Mouse (Mus musculus) midbrain, embryonic 10.5 days (tissue): Measurements from ENCODE around the gene Rab4b. TPM values are rescaled to one million over a fixed set of nuclear protein-coding genes. Genes with fewer than 3 reads are reported as not detected.
A peak's percentile ranks its signal among the peaks of the same experiment; 100 is the strongest.

Source experiments
- DNase-seq: peaks from one replicate; pipeline ENCODE4 v3.0.0-alpha.2; 2017; ENCODE audit warnings: low spot score
- H3K27ac ChIP-seq: fragments of 300-500 bp; sonication (generic); replicated peaks from 2 replicates; pipeline ENCODE4 v1.5.1; 2016; ENCODE audit warnings: mild to moderate bottlenecking
- H3K27me3 ChIP-seq: fragments of 300-500 bp; sonication (generic); 2 replicates; pipeline ENCODE4 v1.6.1; 2016; ENCODE audit warnings: low read depth, mild to moderate bottlenecking; ENCODE audit not compliant: poor library complexity, severe bottlenecking
- H3K36me3 ChIP-seq: fragments of 300-500 bp; sonication (generic); 2 replicates; pipeline ENCODE4 v1.6.1; 2016; ENCODE audit warnings: mild to moderate bottlenecking, moderate library complexity
- H3K4me1 ChIP-seq: fragments of 300-500 bp; sonication (generic); 2 replicates; pipeline ENCODE4 v1.6.1; 2016
- H3K4me3 ChIP-seq: fragments of 300-500 bp; sonication (generic); 2 replicates; pipeline ENCODE4 v1.5.1; 2016; ENCODE audit warnings: mild to moderate bottlenecking, moderate library complexity
- H3K9me3 ChIP-seq: fragments of 300-500 bp; sonication (generic); replicated peaks from 2 replicates; pipeline ENCODE4 v1.6.1; 2016; ENCODE audit warnings: mild to moderate bottlenecking
- WGBS: fragments of 180-500 bp; shearing (Covaris S2); methylation state at CpG from one replicate; pipeline ENCODE4 v1.1.7; 2016; 5-methylcytosine and 5-hydroxymethylcytosine counted together
- polyA plus RNA-seq: library from polyadenylated mRNA; unstranded; fragments of >200 nt; fragmentation: Nextera tagmentation; extraction: Ambion mirVana; gene quantifications from 2 replicates; pipeline ENCODE4 v1.2.1, GENCODE M21; 2016

Rab4b gene
- polyA plus RNA-seq, 1 experiment from 2014 or later: 69.0 TPM

DNA sequence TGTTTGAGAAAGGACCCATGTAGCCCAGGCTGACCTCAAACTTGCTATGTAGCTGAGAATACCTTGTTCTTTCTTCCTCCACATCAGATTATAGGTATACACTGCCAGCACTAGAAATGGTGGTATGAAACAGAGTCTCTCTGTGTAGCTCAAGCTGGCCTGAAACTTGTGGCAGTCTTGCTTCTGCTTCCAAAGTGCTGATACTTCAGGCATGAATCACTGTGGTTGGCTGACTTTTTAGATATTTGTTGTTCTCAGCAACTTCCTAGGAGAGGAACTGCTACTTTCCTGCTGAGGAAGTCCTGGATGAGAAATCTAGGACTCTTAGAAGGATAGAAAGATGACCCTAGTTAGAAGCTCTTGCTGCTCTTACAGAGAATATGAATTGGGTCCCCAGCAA, 19.7 kb upstream of the Rab4b start:
- no peaks in the 10 kb centered on the region for H3K9me3 ChIP-seq
- peaks cover 25% of the 10 kb centered on the region for H3K4me1 ChIP-seq
- H3K36me3 ChIP-seq: peaks cover 53% of the 10 kb centered on the region
- H3K27me3 ChIP-seq: no peaks in the 10 kb centered on the region
- no peak overlapping the region for H3K27ac ChIP-seq
- DNase-seq: no peak
- no peak overlapping the region for H3K4me3 ChIP-seq

DNA sequence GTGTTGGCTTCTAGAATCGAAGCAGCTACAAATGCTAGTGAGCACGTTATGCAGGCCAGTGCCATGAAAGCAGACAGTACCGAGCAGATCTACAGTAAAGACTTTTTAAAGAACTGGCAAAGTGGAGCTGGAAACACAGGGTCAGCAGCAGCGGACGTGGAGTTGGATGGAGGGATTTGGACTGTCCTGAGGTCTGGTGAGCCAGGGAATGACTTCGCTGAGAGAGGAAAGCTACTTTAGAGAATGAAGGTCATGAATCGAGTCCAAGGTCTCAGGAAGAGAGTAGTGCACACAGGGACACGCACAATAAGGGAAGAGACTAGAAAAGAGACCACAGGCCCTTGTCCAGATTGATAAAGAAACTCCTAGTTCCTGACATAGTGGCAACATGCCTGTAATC, 18.9 kb upstream of the Rab4b start:
- 93% methylated on average over 8 of the region's 8 CpGs for WGBS
- Histone ChIP-seq H3K4me3 (peak overlapping the region; percentile 73; the same call in 1 of the 2 replicates), H3K9me3 (no peaks in the 10 kb centered on the region), H3K27me3 (no peaks in the 10 kb centered on the region), H3K36me3 (peaks cover 53% of the 10 kb centered on the region), H3K4me1 (peaks cover 25% of the 10 kb centered on the region), H3K27ac (no peak overlapping the region)
- DNase-seq: no peak

DNA sequence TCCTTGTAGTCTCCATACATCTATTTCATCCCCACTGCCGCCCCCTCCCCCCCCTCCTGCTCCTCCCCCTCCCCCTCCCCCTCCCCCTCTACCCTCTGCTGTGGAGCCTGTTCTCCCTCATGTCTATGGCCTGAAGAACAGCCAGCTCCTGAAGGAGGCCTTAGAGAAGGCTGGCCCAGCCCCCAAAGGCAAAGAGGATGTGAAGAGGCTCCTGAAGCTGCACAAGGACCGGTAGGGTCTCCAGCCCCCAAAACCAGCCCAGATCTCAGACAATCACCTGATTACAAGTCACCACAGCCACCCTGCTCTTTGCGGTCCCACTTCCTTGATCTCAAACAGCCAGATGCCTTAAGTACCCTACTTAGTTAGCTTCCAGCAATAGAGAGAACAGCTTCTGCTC, 18.4 kb upstream of the Rab4b start:
- H3K9me3 ChIP-seq: no peaks in the 10 kb centered on the region
- H3K27ac ChIP-seq: 0 out of 2 replicates have a peak overlapping the region, but pooled peaks have one; percentile 17
- WGBS: 92% methylated on average over 3 of the region's 3 CpGs
- H3K4me1 ChIP-seq: peaks cover 25% of the 10 kb centered on the region
- H3K36me3 ChIP-seq: peaks cover 53% of the 10 kb centered on the region
- no peak for DNase-seq
- no peaks in the 10 kb centered on the region for H3K27me3 ChIP-seq
- H3K4me3 ChIP-seq: peak overlapping the region; percentile 73; the same call in 1 of the 2 replicates

GRCm38 (mm10) chr7:27195681-27196611, 17.2 kb upstream of the Rab4b start, which contains the start of the genes BC024978 and Snrpa:
TSS of gene BC024978 (plus strand) at chr7:27195781.
TSS of gene Snrpa (minus strand) at chr7:27196271.
- Histone ChIP-seq H3K36me3 (peaks cover 56% of the 10 kb centered on the region), H3K4me3 (peak within 1 kb of the TSS; percentile 73), H3K4me1 (peaks cover 25% of the 10 kb centered on the region), H3K27ac (peak within 1 kb of the TSS; percentile 94), H3K27me3 (no peaks in the 10 kb centered on the region), H3K9me3 (no peaks in the 10 kb centered on the region)
- peak; percentile 96 for DNase-seq
- WGBS: under 1% methylated on average over 64 of the region's 64 CpGs

GRCm38 (mm10) chr7:27193731-27194130, 15.0 kb upstream of the Rab4b start:
- H3K27me3 ChIP-seq: no peaks in the 10 kb centered on the region
- WGBS: 87% methylated on average over 4 of the region's 4 CpGs
- no peaks in the 10 kb centered on the region; the same call in 1 of the 2 replicates for H3K9me3 ChIP-seq
- H3K4me3 ChIP-seq: peak overlapping the region; percentile 73
- peaks cover 25% of the 10 kb centered on the region for H3K4me1 ChIP-seq
- DNase-seq: no peak
- peaks cover 70% of the 10 kb centered on the region for H3K36me3 ChIP-seq
- H3K27ac ChIP-seq: no peak overlapping the region

DNA sequence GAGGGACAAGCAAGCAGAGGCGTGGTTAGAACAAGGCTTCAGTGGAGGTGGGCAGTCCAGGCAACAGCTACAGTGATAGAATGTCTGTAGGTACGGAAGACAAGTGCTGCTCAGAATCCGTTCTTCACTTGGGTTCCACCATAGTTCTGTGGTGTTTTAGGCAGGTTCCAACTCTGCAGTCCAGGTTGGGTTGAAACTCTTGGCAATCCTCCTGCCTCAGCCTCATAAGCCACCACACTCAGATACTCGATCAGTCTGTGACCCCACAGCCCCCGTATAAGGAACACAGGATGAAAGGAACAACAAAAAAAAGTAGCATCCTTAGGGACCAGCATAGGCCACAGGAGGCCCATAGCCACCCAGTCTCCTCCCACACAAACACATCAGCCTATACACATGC, 13.7 kb upstream of the Rab4b start:
- Histone ChIP-seq H3K4me1 (peaks cover 25% of the 10 kb centered on the region), H3K9me3 (no peaks in the 10 kb centered on the region; the same call in 1 of the 2 replicates), H3K27ac (no peak overlapping the region), H3K36me3 (peaks cover 79% of the 10 kb centered on the region), H3K27me3 (no peaks in the 10 kb centered on the region), H3K4me3 (no peak overlapping the region)
- DNase-seq: no peak
- WGBS: 97% methylated on average over 5 of the region's 5 CpGs

DNA sequence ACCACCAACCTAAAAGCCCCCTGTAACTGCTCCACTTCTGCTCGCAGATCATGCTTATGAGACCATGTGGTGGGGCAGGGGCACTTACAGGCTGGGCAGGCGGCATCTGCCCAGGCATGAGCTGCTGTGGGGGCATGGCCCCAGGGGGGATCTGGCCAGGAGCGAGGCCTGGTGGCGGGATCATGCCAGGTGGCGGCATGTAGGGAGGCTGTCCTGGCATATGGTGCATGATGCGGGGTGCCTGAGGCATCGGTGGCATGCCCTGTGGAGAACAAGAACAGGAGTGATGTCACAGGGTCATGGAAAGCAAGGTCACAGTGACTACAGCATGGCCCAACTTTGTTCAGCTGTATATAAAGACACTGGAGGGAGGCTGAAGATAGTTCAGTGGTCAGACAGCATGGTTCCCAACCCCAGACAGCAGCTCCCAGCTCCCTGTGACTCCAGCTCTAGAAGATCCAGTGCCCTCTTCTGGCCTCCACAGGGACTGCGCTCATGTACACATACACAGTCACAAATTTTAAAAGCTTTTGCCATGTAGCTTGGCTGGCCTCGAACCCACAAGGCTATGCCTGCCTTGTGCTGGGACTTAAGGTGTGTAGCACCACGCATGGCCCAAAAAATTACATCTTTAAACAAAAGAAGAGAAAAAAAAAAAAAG, 10.7 kb upstream of the Rab4b start:
- Histone ChIP-seq H3K36me3 (peaks cover 99% of the 10 kb centered on the region), H3K27me3 (no peaks in the 10 kb centered on the region)
- no peak for DNase-seq

DNA sequence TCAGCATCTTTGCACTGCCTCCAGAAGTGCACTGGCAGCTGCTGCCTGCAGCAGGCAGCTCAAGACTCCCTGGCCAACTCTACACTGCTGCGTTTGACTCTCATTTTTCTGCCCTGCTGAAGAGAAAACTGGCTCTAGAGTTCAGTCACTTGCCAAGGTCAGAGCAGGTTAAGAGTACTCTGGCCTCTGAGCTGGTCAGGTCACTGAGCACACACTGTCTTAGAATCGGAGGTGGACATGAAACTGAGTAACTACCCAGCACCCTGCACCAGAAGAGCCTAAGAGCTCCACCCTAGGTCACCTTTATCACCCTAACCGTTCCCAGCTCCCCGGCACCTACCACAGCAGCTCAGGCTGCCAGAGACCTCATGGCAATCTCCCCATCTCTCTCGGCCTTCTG, 7.3 kb upstream of the Rab4b start:
- Histone ChIP-seq H3K4me3 (no peak overlapping the region), H3K4me1 (peaks cover under 1% of the 10 kb centered on the region; the same call in 1 of the 2 replicates), H3K27ac (no peak overlapping the region), H3K9me3 (peaks cover 7% of the 10 kb centered on the region), H3K36me3 (peaks cover 83% of the 10 kb centered on the region), H3K27me3 (no peaks in the 10 kb centered on the region)
- DNase-seq: no peak
- 94% methylated on average over 5 of the region's 5 CpGs for WGBS

More for the DNA sequence above, 10.7 kb upstream of the Rab4b start:
- 96% methylated on average over 10 of the region's 10 CpGs for WGBS
- Histone ChIP-seq H3K27ac (no peak overlapping the region), H3K9me3 (peaks cover 7% of the 10 kb centered on the region), H3K4me1 (peaks cover 10% of the 10 kb centered on the region), H3K4me3 (no peak overlapping the region)

GRCm38 (mm10) chr7:27184964-27185363, 6.3 kb upstream of the Rab4b start:
- 78% methylated on average over 3 of the region's 3 CpGs for WGBS
- Histone ChIP-seq H3K4me3 (no peak overlapping the region), H3K27ac (no peak overlapping the region), H3K36me3 (peaks cover 72% of the 10 kb centered on the region), H3K4me1 (peaks cover 9% of the 10 kb centered on the region), H3K9me3 (peaks cover 7% of the 10 kb centered on the region), H3K27me3 (no peaks in the 10 kb centered on the region)
- DNase-seq: peak; percentile 61

DNA sequence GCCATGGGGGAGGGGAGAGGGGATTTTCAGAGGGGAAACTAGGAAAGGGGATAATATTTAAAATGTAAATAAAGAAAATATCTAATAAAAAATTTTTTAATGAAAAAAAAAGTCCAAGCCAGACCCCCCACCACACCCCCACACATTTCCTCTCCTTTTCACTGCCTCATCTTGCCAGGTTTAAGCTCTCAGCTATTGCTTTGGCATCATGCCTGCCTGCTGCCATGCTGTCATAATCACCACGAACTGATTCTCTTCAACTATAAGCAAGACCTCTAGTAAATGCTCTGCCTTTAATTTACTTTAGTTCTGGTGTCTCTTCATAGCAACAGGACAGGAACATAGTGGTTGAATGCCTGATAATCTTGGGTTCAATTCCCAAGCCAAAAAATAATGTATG, 3.8 kb upstream of the Rab4b start:
- H3K27me3 ChIP-seq: no peaks in the 10 kb centered on the region
- DNase-seq: no peak
- H3K4me3 ChIP-seq: no peak overlapping the region
- H3K36me3 ChIP-seq: peaks cover 48% of the 10 kb centered on the region
- no peak overlapping the region for H3K27ac ChIP-seq
- peaks cover 10% of the 10 kb centered on the region for H3K9me3 ChIP-seq
- peaks cover 26% of the 10 kb centered on the region for H3K4me1 ChIP-seq
- 90% methylated on average over 1 of the region's 1 CpGs for WGBS

- 78% methylated on average over 14 of the region's 14 CpGs for WGBS
- Histone ChIP-seq H3K27ac (no peak within 1 kb of the TSS), H3K9me3 (peaks cover 10% of the 10 kb centered on the region), H3K4me1 (peaks cover 26% of the 10 kb centered on the region), H3K27me3 (no peaks in the 10 kb centered on the region), H3K36me3 (peaks cover 33% of the 10 kb centered on the region), H3K4me3 (0 out of 2 replicates have a peak within 1 kb of the TSS, but pooled peaks have one; percentile 78)
- no peak for DNase-seq
Measured at GRCm38 (mm10) chr7:27180837-27181695, 2.4 kb upstream of the Rab4b start, which contains the start of the genes Gm21983 and Mia. TSS of gene Gm21983 (minus strand) at chr7:27181086. TSS of gene Mia (minus strand) at chr7:27181157.

GRCm38 (mm10) chr7:27180036-27180435, 1.3 kb upstream of the Rab4b start:
- peaks cover 5% of the 10 kb centered on the region for H3K9me3 ChIP-seq
- H3K27ac ChIP-seq: no peak overlapping the region
- peaks cover 33% of the 10 kb centered on the region for H3K36me3 ChIP-seq
- peak overlapping the region; percentile 78; the same call in 1 of the 2 replicates for H3K4me3 ChIP-seq
- DNase-seq: no peak
- peaks cover 26% of the 10 kb centered on the region for H3K4me1 ChIP-seq
- no peaks in the 10 kb centered on the region for H3K27me3 ChIP-seq
- WGBS: 55% methylated on average over 5 of the region's 5 CpGs
